Mouse (Mus musculus) CH12.LX (cell line): ENCODE results near the gene Snrnp35. TPM values are rescaled to one million over a fixed set of nuclear protein-coding genes. Genes with fewer than 3 reads are reported as not detected.
"Not testable (repeated sequence)": the region's sequence is repeated elsewhere in the genome, so short reads cannot be mapped to it uniquely, and the experiment has no call there.

Source experiments
- DNase-seq: peaks from one replicate; pipeline ENCODE4 v3.0.0-alpha.2; 2013; ENCODE audit errors: extremely low read depth
- H3K27ac ChIP-seq: 2 replicates; pipeline ENCODE4 v1.5.1; 2012; ENCODE audit warnings: low read depth, mild to moderate bottlenecking, control low read depth, moderate library complexity; ENCODE audit not compliant: insufficient read depth
- H3K27me3 ChIP-seq: replicated peaks from 2 replicates; pipeline ENCODE3; 2012; ENCODE audit warnings: inconsistent platforms
- H3K36me3 ChIP-seq, 2 experiments: replicated peaks in 1 of 2; 2 replicates each; pipeline versions ENCODE3 to v1.6.1; 2012; ENCODE audit warnings: inconsistent platforms in 1 of 2, low read length in 1 of 2, mild to moderate bottlenecking in 1 of 2, mixed read lengths in 1 of 2, moderate library complexity in 1 of 2; ENCODE audit not compliant: control insufficient read depth in 1 of 2, insufficient read depth in 1 of 2
- H3K4me1 ChIP-seq, 2 experiments: 2 replicates each; pipeline ENCODE4 v1.6.1; 2012; ENCODE audit warnings: inconsistent platforms in 1 of 2, moderate library complexity in 1 of 2; ENCODE audit not compliant: insufficient read depth in 2 of 2, control insufficient read depth in 1 of 2
- H3K4me2 ChIP-seq: 2 replicates; pipeline ENCODE4 v1.6.1; 2012; ENCODE audit warnings: low read depth, mild to moderate bottlenecking, control low read depth; ENCODE audit not compliant: poor library complexity, insufficient read depth, severe bottlenecking
- H3K4me3 ChIP-seq, 3 experiments: fragments of 150-350 bp in 1 of 3; sonication (generic) in 1 of 3; replicated peaks in 1 of 3; 2 replicates each; pipeline versions ENCODE3 to v1.5.1; 2011 to 2012; ENCODE audit warnings: low read depth in 2 of 3, low read length in 2 of 3, mild to moderate bottlenecking in 2 of 3, moderate library complexity in 2 of 3, control low read depth in 1 of 3, improper control_type of control experiment in 1 of 3, inconsistent platforms in 1 of 3, mixed read lengths in 1 of 3; ENCODE audit not compliant: poor library complexity in 1 of 3
- H3K79me2 ChIP-seq: replicated peaks from 2 replicates; pipeline ENCODE4 v1.6.1; 2012; ENCODE audit warnings: mild to moderate bottlenecking, moderate library complexity; ENCODE audit not compliant: control insufficient read depth, poor library complexity, insufficient read depth, severe bottlenecking; ENCODE audit errors: extremely low read depth
- H3K9ac ChIP-seq: 2 replicates; pipeline ENCODE4 v1.6.1; 2012; ENCODE audit warnings: low read depth, mild to moderate bottlenecking, control low read depth, moderate library complexity; ENCODE audit not compliant: insufficient read depth
- H3K9me3 ChIP-seq: replicated peaks from 2 replicates; pipeline ENCODE3; 2012; ENCODE audit warnings: low read length, inconsistent platforms, mixed read lengths
- CHD1 ChIP-seq: IDR thresholded peaks from 2 replicates; pipeline ENCODE4 v1.6.1; 2012; ENCODE audit warnings: low read depth, low read length, improper control_type of control experiment, inconsistent platforms
- CHD2 ChIP-seq: IDR thresholded peaks from 2 replicates; pipeline ENCODE4 v1.6.1; 2011; ENCODE audit warnings: low read length, improper control_type of control experiment
- CTCF ChIP-seq, 2 experiments: IDR thresholded peaks in 1 of 2; conservative IDR thresholded peaks in 1 of 2; 2 replicates each; pipeline ENCODE4 v1.5.1; 2011 to 2012; ENCODE audit warnings: low read depth in 2 of 2, low read length in 2 of 2, improper control_type of control experiment in 1 of 2, inconsistent platforms in 1 of 2, mild to moderate bottlenecking in 1 of 2, moderate library complexity in 1 of 2
- E2F4 ChIP-seq: IDR thresholded peaks from 2 replicates; pipeline ENCODE4 v1.6.1; 2011; ENCODE audit warnings: low read depth, low read length, improper control_type of control experiment; ENCODE audit not compliant: insufficient replicate concordance
- ELF1 ChIP-seq: IDR thresholded peaks from 2 replicates; pipeline ENCODE4 v1.6.1; 2014; ENCODE audit warnings: low read depth, mild to moderate bottlenecking, inconsistent platforms, low read length, improper control_type of control experiment
- EP300 ChIP-seq: IDR thresholded peaks from 2 replicates; pipeline ENCODE4 v1.6.1; 2011; ENCODE audit warnings: low read length, improper control_type of control experiment
- ETS1 ChIP-seq: conservative IDR thresholded peaks from 2 replicates; pipeline ENCODE4 v1.6.1; 2012; ENCODE audit warnings: low read depth, mild to moderate bottlenecking, inconsistent platforms, low read length, improper control_type of control experiment, moderate library complexity
- GABPA ChIP-seq: IDR thresholded peaks from 2 replicates; pipeline ENCODE4 v1.6.1; 2012; ENCODE audit warnings: low read depth, low read length, improper control_type of control experiment, inconsistent platforms; ENCODE audit not compliant: insufficient replicate concordance
- HCFC1 ChIP-seq: IDR thresholded peaks from 2 replicates; pipeline ENCODE4 v1.6.1; 2012; ENCODE audit warnings: low read depth, mild to moderate bottlenecking, inconsistent platforms, low read length, improper control_type of control experiment
- JUN ChIP-seq: IDR thresholded peaks from 2 replicates; pipeline ENCODE4 v1.6.1; 2011; ENCODE audit warnings: low read depth, mild to moderate bottlenecking, low read length, improper control_type of control experiment, moderate library complexity; ENCODE audit not compliant: insufficient read depth
- JUND ChIP-seq: conservative IDR thresholded peaks from 2 replicates; pipeline ENCODE4 v1.6.1; 2011; ENCODE audit warnings: low read depth, low read length, improper control_type of control experiment
- KAT2A ChIP-seq: IDR thresholded peaks from 2 replicates; pipeline ENCODE4 v1.6.1; 2012; ENCODE audit warnings: low read length, improper control_type of control experiment, inconsistent platforms; ENCODE audit not compliant: insufficient replicate concordance
- MAFK ChIP-seq: IDR thresholded peaks from 2 replicates; pipeline ENCODE4 v1.6.1; 2011; ENCODE audit warnings: low read length, improper control_type of control experiment; ENCODE audit not compliant: insufficient replicate concordance
- MAZ ChIP-seq: IDR thresholded peaks from 2 replicates; pipeline ENCODE4 v1.6.1; 2012; ENCODE audit warnings: low read depth, mild to moderate bottlenecking, inconsistent platforms, low read length, improper control_type of control experiment, moderate library complexity
- MXI1 ChIP-seq: IDR thresholded peaks from 2 replicates; pipeline ENCODE4 v1.6.1; 2011; ENCODE audit warnings: mild to moderate bottlenecking, low read depth, low read length, improper control_type of control experiment
- NRF1 ChIP-seq: IDR thresholded peaks from 2 replicates; pipeline ENCODE4 v1.6.1; 2014; ENCODE audit warnings: low read depth, mild to moderate bottlenecking, inconsistent platforms, low read length, improper control_type of control experiment, moderate library complexity
- RAD21 ChIP-seq: IDR thresholded peaks from 2 replicates; pipeline ENCODE4 v1.6.1; 2011; ENCODE audit warnings: low read depth, mild to moderate bottlenecking, low read length, improper control_type of control experiment, moderate library complexity
- RCOR1 ChIP-seq: conservative IDR thresholded peaks from 2 replicates; pipeline ENCODE4 v1.6.1; 2012; ENCODE audit warnings: low read depth, mild to moderate bottlenecking, inconsistent platforms, low read length, improper control_type of control experiment
- SIN3A ChIP-seq: IDR thresholded peaks from 2 replicates; pipeline ENCODE4 v1.6.1; 2012; ENCODE audit warnings: low read length, improper control_type of control experiment, inconsistent platforms
- TBP ChIP-seq: conservative IDR thresholded peaks from 2 replicates; pipeline ENCODE4 v1.6.1; 2011; ENCODE audit warnings: low read depth, low read length, improper control_type of control experiment
- ZC3H11A ChIP-seq: IDR thresholded peaks from 2 replicates; pipeline ENCODE4 v1.6.1; 2012; ENCODE audit warnings: low read depth, mild to moderate bottlenecking, inconsistent platforms, low read length, improper control_type of control experiment
- dilution Hi-C: fragments of 300-500 bp; cut with MboI; formaldehyde crosslinking; loops from 2 replicates; pipeline ENCODE4 v1.14.3; 2020; ENCODE audit warnings: low sequenced_read_pairs; ENCODE audit not compliant: extremely low pct_unique_long_range_greater_than_20kb, extremely low pct_ligation_motif_present
- in situ Hi-C: fragments of 300-500 bp; cut with MboI; formaldehyde crosslinking; loops from 3 replicates; pipeline ENCODE4 v1.14.3; 2019; ENCODE audit warnings: low sequenced_read_pairs, low pct_ligation_motif_present, low pct_unique_long_range_greater_than_20kb, mixed read lengths
- polyA plus RNA-seq: library from polyadenylated mRNA; unstranded; fragments of >175 nt; gene quantifications from 2 replicates; pipeline ENCODE4 v1.2.1, GENCODE M21; 2012; ENCODE audit warnings: low read depth; ENCODE audit not compliant: insufficient read length
- total RNA-seq, 2 experiments: library from RNA; depleted of rRNA; stranded (reverse); fragments of 300-350 nt in 1 of 2; fragments of >200 nt in 1 of 2; gene quantifications; 2 replicates each; pipeline ENCODE4 v1.2.3; 2012 to 2014

Gene Snrnp35
- total and polyA plus RNA-seq, 3 experiments = 13.9 to 29.0 (median 27.4) TPM

- no peak overlapping the region for H3K4me3 ChIP-seq
- DNase-seq = no peak
- no peak overlapping the region for H3K4me2 ChIP-seq
- no peak for TF ChIP-seq GABPA
- no peak for TF ChIP-seq JUND
- TF ChIP-seq MXI1 = no peak
- TF ChIP-seq NRF1 = no peak
- TF ChIP-seq E2F4 = no peak
- no peak for TF ChIP-seq RAD21
- no peak overlapping the region for H3K9ac ChIP-seq
- dilution Hi-C loops (no loop called here), in situ Hi-C loops (no loop called here)
- H3K79me2 ChIP-seq = no peaks in the 10 kb centered on the region
- no peaks in the 10 kb centered on the region for H3K27me3 ChIP-seq
- H3K27ac ChIP-seq = no peak overlapping the region
- no peaks in the 10 kb centered on the region for H3K9me3 ChIP-seq
- H3K4me1 ChIP-seq = peaks cover 0 to 47% of the 10 kb centered on the region in 2 experiments; a peak in 2 of 4 replicates
- H3K36me3 ChIP-seq = peaks cover 5 to 46% of the 10 kb centered on the region in 2 experiments
Measured at GRCm38 (mm10) chr5:124498221-124498876, 15.4 kb downstream of the Snrnp35 start.

- Histone ChIP-seq H3K9ac (no peak overlapping the region), H3K36me3 (peaks cover 5 to 44% of the 10 kb centered on the region in 2 experiments), H3K79me2 (no peaks in the 10 kb centered on the region), H3K9me3 (no peaks in the 10 kb centered on the region), H3K4me2 (no peak overlapping the region), H3K27me3 (no peaks in the 10 kb centered on the region), H3K27ac (no peak overlapping the region), H3K4me1 (peaks cover 0 to 45% of the 10 kb centered on the region in 2 experiments; a peak in 2 of 4 replicates), H3K4me3 (no peak overlapping the region)
- TF ChIP-seq MAFK = no peak
- TF ChIP-seq CTCF (conservative IDR thresholded peaks at IDR 0.05 in 1 of 2, IDR thresholded peaks at IDR 0.05 in 1 of 2; ENCODE audit: low read depth in 2 of 2, low read length in 2 of 2) = no peak
- no peak for TF ChIP-seq EP300
- no peak for TF ChIP-seq SIN3A
- no peak for TF ChIP-seq TBP
- no peak for TF ChIP-seq ZC3H11A
- TF ChIP-seq KAT2A = no peak
- TF ChIP-seq MAZ = no peak
- no peak for TF ChIP-seq ELF1
- no peak for TF ChIP-seq CHD2
- no peak for TF ChIP-seq JUN
- TF ChIP-seq ETS1 = no peak
- TF ChIP-seq HCFC1 = no peak
- TF ChIP-seq RCOR1 = no peak
- no peak for TF ChIP-seq CHD1
- DNase-seq = no peak
- in situ Hi-C loops (no loop called here), dilution Hi-C loops (no loop called here)
Measured at GRCm38 (mm10) chr5:124499001-124499400, 16.1 kb downstream of the Snrnp35 start.

GRCm38 (mm10) chr5:124500037-124500436, 17.1 kb downstream of the Snrnp35 start:
- H3K4me2 ChIP-seq, H3K27ac ChIP-seq, in situ Hi-C loops, DNase-seq, H3K9ac ChIP-seq, H3K9me3 ChIP-seq, H3K27me3 ChIP-seq, H3K79me2 ChIP-seq, H3K4me3 ChIP-seq, dilution Hi-C loops: not testable (repeated sequence)
- Histone ChIP-seq H3K4me1 (peaks cover 0 to 45% of the 10 kb centered on the region in 2 experiments; a peak in 2 of 4 replicates), H3K36me3 (peaks cover 5 to 39% of the 10 kb centered on the region in 2 experiments)
